Mouse (Mus musculus): ENCODE data around the gene Plekhg4. TPM values are rescaled to one million over a fixed set of nuclear protein-coding genes. Genes with fewer than 3 reads are reported as not detected.

Gene Plekhg4
- polyA plus RNA-seq (2012; rRNA removed), result 0.08 and 0.11 TPM in 2 replicates

GRCm38 (mm10) chr8:105373032-105373431, at the start of gene Plekhg4:
Gene Plekhg4 (plus strand): TSS chr8:105373274.

DNA sequence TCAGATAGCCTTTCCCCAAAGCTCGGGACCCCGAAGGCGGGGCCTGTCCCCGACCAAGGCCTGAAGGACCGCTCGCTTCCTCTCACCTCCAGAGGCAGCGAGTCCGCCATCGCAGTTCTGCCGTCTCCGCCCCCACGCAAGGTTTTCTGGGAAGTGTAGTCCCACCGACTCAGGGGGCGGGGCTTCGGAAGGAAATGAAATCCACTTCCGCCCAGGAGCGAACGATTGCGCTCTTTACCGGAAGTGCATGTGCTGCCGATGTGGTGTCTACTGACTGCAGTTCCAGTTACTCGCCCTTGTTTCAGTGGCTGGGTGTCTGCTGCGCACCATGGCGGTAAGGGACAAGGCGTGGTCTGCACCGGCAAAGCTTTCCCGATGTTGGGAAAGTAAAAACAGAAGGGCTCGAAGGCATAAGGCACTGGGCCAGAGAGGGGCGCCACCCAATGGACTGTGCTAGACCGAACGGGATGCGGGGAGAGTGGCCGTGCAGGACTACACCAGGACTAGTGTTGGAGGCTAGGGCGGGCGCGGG, 46.9 kb upstream of the Plekhg4 start, which contains the start of the genes Lrrc29 and Tmem208:
Lrrc29 (minus strand) TSS at position 138 of the 532 bp plus-strand sequence.
Tmem208 (plus strand) TSS at position 214 of the 532 bp plus-strand sequence.

GRCm38 (mm10) chr8:105347428-105348221, 25.4 kb upstream of the Plekhg4 start, which contains the start of gene Fhod1:
Gene Fhod1 (minus strand): TSS chr8:105347953.

GRCm38 (mm10) chr8:105348450-105349095, 24.5 kb upstream of the Plekhg4 start, which contains the start of gene Slc9a5:
Gene Slc9a5 (plus strand): TSS chr8:105348843.

DNA sequence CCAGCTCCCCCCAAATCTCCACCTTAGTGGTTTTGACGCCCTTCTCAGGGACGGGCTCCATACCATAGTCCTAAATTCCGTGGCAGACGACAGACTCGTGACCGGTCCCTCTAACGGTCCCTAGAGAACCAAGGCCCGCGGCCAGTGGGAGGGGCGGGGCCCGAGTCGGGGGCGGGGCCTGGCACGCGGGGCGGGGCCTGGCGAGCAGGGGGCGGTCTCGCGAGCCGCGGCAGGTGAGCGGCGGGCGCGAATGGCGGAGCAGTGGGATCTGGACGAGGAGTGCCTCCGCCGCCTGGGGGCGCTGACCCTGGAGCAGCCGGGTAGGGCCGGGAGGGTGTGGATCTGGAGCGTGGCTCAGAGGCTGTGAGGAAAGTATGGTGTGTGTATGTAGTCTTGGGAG, 40.3 kb downstream of the Plekhg4 start, which contains the start of the genes Kctd19 and Lrrc36:
Kctd19 (minus strand) TSS at position 112 of the 400 bp plus-strand sequence.
Lrrc36 (plus strand) TSS at position 181 of the 400 bp plus-strand sequence.

Other genes with a start within 250 kb of the Plekhg4 start
- gene Ces4a, start 241.5 kb upstream of the Plekhg4 start, polyA plus RNA-seq (2012; rRNA removed), result not detected in 2 replicates
- 2.1 and 2.3 TPM in 2 replicates for gene Cbfb, start 202.6 kb upstream of the Plekhg4 start, polyA plus RNA-seq (2012; rRNA removed)
- gene D230025D16Rik, start 148.1 kb upstream of the Plekhg4 start, polyA plus RNA-seq (2012; rRNA removed), result 13.5 and 13.8 TPM in 2 replicates
- gene B3gnt9, start 118.1 kb upstream of the Plekhg4 start, polyA plus RNA-seq (2012; rRNA removed), result 6.5 and 27.1 TPM in 2 replicates
- gene Tradd, start 108.7 kb upstream of the Plekhg4 start, polyA plus RNA-seq (2012; rRNA removed), result 19.5 and 27.4 TPM in 2 replicates
- 7.8 and 13.6 TPM in 2 replicates for gene Fbxl8, start 108.6 kb upstream of the Plekhg4 start, polyA plus RNA-seq (2012; rRNA removed)
- gene Hsf4, start 103.5 kb upstream of the Plekhg4 start, polyA plus RNA-seq (2012; rRNA removed), result 2.3 and 3.6 TPM in 2 replicates
- 2.9 and 4.1 TPM in 2 replicates for gene Nol3, start 97.1 kb upstream of the Plekhg4 start, polyA plus RNA-seq (2012; rRNA removed)
- 2.8 and 3.0 TPM in 2 replicates for gene 4931428F04Rik, start 83.4 kb upstream of the Plekhg4 start, polyA plus RNA-seq (2012; rRNA removed)
- gene Exoc3l, start 77.2 kb upstream of the Plekhg4 start, polyA plus RNA-seq (2012; rRNA removed), result 2.9 and 3.6 TPM in 2 replicates
- 75.3 and 82.4 TPM in 2 replicates for gene E2f4, start 75.6 kb upstream of the Plekhg4 start, polyA plus RNA-seq (2012; rRNA removed)
- 24.7 and 28.1 TPM in 2 replicates for gene Elmo3, start 67.7 kb upstream of the Plekhg4 start, polyA plus RNA-seq (2012; rRNA removed)
- 3.6 and 4.0 TPM in 2 replicates for gene Lrrc29, start 47.0 kb upstream of the Plekhg4 start, polyA plus RNA-seq (2012; rRNA removed)
- gene Tmem208, start 46.9 kb upstream of the Plekhg4 start, polyA plus RNA-seq (2012; rRNA removed), result 73.4 and 87.5 TPM in 2 replicates
- gene Fhod1, start 25.3 kb upstream of the Plekhg4 start, polyA plus RNA-seq (2012; rRNA removed), result 8.3 and 11.0 TPM in 2 replicates
- gene Slc9a5, start 24.4 kb upstream of the Plekhg4 start, polyA plus RNA-seq (2012; rRNA removed), result 1.0 and 1.3 TPM in 2 replicates
- gene Kctd19, start 40.2 kb downstream of the Plekhg4 start, polyA plus RNA-seq (2012; rRNA removed), result not detected in 2 replicates
- gene Lrrc36, start 40.3 kb downstream of the Plekhg4 start, polyA plus RNA-seq (2012; rRNA removed), result 0.18 and 0.28 TPM in 2 replicates
- gene Tppp3, start 98.3 kb downstream of the Plekhg4 start, polyA plus RNA-seq (2012; rRNA removed), result 112 and 143 TPM in 2 replicates
- 35.4 and 36.1 TPM in 2 replicates for gene Zdhhc1, start 123.6 kb downstream of the Plekhg4 start, polyA plus RNA-seq (2012; rRNA removed)
- gene Hsd11b2, start 145.5 kb downstream of the Plekhg4 start, polyA plus RNA-seq (2012; rRNA removed), result 3.3 and 3.7 TPM in 2 replicates
- gene Atp6v0d1, start 192.8 kb downstream of the Plekhg4 start, polyA plus RNA-seq (2012; rRNA removed), result 44.6 and 47.3 TPM in 2 replicates
- gene Ripor1, start 232.0 kb downstream of the Plekhg4 start, polyA plus RNA-seq (2012; rRNA removed), result 12.1 and 15.4 TPM in 2 replicates

All from stomach, adult 2 months (tissue).